Mouse (Mus musculus): ENCODE measurements around the gene Il24. TPM values are rescaled to one million over a fixed set of nuclear protein-coding genes. Genes with fewer than 3 reads are reported as not detected.

Il24 gene
- polyA plus RNA-seq, 1 experiment: 0.36 TPM

DNA sequence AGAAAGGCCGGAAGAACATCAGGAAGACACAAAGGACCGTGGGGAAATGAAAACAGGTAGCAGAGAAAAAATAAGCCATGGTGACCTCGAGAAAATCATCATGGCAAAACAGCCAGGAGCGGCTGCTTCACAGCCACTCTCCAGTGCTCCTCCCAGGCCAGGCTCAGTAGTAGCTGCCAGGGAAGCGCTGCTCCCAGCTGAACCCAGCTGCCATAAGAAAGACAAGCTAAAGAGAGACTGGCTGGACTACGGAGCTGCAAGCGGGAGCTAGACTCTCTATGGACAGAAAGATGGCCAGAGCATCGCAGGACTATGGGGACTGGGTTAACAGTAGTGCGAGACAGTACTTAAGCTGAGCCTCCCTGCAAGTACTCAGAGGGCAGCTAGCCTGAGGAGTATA, 32.4 kb downstream of the Il24 start:
- no peak for DNase-seq (ENCODE audit: low read depth)

DNA sequence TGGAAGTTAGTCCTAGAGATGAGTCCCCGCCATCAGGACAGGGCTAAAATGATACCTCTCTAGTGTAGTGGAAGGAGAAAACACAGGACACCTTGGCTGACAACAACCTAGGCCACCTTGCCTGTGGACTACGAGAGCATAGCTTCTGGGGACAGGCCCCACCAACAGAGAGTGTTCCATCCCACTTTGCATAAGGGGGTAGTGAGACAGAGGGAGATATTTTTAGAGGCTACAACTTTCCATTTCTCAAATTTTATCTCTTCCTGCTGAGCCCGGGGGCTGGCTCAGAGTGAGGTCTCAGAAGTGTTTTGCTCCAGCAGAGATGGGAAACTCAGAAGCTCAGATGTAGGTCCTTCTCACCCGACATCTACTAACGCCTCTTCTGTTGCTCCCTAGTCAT, 36.8 kb downstream of the Il24 start:
- no peak for DNase-seq (ENCODE audit: low read depth)

DNA sequence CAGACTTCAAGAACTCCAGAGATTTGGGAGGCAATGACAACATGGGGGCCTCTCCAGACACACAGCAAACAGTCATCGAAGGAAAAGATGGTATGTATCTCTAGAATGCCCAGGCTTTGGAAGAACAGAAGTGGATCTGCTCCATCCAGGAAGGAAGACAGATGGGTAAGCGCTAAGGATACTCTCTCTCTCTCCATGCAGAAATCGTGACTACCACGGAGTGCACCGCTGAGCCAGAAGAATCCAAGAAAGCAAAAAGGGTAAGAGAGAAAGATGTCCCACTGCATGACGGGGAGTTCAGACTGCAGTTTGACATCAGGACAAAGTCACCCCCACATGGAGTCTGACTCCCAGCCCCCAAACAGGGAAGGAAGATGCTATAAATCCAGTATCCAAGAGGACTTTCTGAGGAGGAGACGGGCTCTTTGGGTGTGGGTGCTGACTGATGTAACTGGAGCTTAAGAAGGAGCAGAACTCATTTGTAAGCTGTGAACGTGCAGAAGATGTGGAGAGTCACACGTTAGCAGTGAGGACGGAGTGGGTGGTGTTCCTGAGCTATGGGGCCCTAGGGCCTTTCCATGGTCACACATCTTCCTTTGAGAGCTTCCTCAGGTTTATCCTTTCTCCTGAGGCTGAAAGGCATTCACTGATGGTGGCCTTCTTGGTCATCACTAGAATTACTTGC, 37.6 kb downstream of the Il24 start:
- no peak for DNase-seq (ENCODE audit: low read depth)

GRCm38 (mm10) chr1:130844516-130844915, 42.7 kb downstream of the Il24 start:
- no peak for DNase-seq (ENCODE audit: low read depth)

GRCm38 (mm10) chr1:130841621-130842020, 45.6 kb downstream of the Il24 start:
- DNase-seq (ENCODE audit: low read depth): no peak

DNA sequence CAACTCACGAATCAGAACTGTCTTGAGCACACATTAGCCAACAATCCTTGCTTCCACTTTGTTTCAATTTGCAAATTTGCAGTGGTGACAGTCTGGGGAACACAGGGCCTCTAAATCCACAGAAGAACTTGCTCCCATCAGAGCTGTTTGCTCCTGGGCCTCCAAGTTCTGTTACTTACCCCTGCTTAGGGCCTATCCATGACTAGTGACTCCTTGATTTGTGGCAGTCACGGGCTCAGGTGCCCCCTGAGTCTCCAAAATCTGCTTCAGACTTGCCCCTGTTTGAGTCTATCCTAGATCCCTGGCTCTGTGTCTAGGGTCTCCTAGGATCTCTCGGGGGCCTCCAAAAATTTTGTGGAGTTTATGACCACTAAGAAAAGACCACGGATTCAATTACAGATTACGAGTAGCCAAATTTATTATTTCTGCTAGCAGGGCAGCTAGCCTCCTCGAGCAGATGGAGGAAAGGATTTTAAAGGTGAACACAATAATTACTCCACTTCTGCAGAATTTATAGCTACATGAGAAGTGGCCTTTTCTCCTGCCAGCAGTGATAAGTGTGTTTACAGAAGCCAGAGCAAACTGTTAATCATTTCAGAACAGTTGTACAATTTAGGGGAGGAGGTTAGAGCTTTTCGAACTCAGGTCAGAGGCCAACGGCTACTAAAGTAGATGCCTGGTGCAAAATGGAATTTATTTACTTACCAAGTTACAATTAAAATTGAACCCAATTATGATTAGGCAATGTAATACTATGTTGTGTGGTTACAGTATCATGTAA, 46.5 kb downstream of the Il24 start:
- no peak for DNase-seq (ENCODE audit: low read depth)

- DNase-seq (ENCODE audit: low read depth): no peak
These were observed 49.0 kb downstream of the Il24 start for GRCm38 (mm10) chr1:130838288-130838687.

DNA sequence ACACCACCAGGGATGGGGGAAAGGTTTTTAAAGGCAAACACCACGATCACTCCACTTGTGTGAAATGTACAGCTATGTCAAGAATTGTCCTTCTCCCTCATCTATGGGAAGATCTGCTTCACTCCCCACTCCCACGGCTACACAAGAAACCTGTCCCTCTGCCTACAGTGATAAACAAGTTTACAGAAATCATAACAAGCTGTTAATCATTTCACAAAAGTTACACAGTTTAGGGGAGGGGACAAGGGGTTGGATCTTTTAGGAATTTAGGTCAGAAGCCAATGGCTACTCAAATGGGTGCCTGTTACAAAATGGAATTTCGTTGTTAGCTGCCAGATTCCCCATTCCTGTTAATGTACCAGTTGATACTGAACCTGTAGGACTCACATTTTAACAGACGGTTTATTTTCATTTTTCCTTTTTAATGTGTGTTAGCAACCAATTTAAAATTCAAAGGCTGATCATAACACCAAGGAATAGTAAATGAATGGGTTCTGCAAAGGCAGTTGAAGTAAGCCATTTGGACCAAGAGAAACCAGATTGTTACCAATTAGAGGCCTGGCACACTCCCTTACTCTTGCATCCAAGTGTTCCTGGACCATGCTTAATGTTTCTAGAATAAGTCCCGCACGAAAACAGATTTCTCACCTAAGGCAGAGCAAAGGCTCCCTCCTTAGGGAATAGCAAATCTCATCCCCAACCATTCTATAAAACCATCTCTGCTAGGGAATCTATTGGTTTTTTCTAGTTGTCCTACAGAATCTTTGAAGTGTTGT, 51.9 kb downstream of the Il24 start:
- DNase-seq (ENCODE audit: low read depth): no peak

- no peak for DNase-seq (ENCODE audit: low read depth)
These were observed 54.8 kb downstream of the Il24 start for GRCm38 (mm10) chr1:130832230-130833149.

Other genes with a start within 250 kb of the Il24 start
- gene C4bp, start 225.8 kb downstream of the Il24 start, polyA plus RNA-seq (2012; rRNA removed): 337 and 541 TPM in 2 replicates
- gene Gm29427, start 171.7 kb downstream of the Il24 start, polyA plus RNA-seq (2012; rRNA removed): 0.08 and 0.18 TPM in 2 replicates
- gene Yod1, start 170.1 kb downstream of the Il24 start, polyA plus RNA-seq (2012; rRNA removed): 1.6 and 1.8 TPM in 2 replicates
- gene Pfkfb2, start 158.2 kb downstream of the Il24 start, polyA plus RNA-seq (2012; rRNA removed): 16.2 and 20.6 TPM in 2 replicates
- gene AA986860, start 155.5 kb downstream of the Il24 start, polyA plus RNA-seq (2012; rRNA removed): 1.4 and 1.9 TPM in 2 replicates
- 0.81 and 1.1 TPM in 2 replicates for gene Fcamr, start 86.6 kb downstream of the Il24 start, polyA plus RNA-seq (2012; rRNA removed)
- gene Pigr, start 60.8 kb downstream of the Il24 start, polyA plus RNA-seq (2012; rRNA removed): 0.28 and 0.70 TPM in 2 replicates
- 8.5 and 9.5 TPM in 2 replicates for gene Fcmr, start 21.8 kb downstream of the Il24 start, polyA plus RNA-seq (2012; rRNA removed)
- gene Il20, start 24.0 kb upstream of the Il24 start, polyA plus RNA-seq (2012; rRNA removed): not detected in 2 replicates
- not detected in 2 replicates for gene Il19, start 52.7 kb upstream of the Il24 start, polyA plus RNA-seq (2012; rRNA removed)
- gene Il10, start 132.4 kb upstream of the Il24 start, polyA plus RNA-seq (2012; rRNA removed): not detected in 2 replicates
- 90.6 and 92.9 TPM in 2 replicates for gene Mapkapk2, start 210.4 kb upstream of the Il24 start, polyA plus RNA-seq (2012; rRNA removed)